Mouse (Mus musculus): ENCODE measurements at regions not wholly inside any gene's neighbourhood (a gene's known extent, or its start where the extent isn't known, plus 50 kb on each side); places are given as distances from the start of the nearest gene placed in this dataset.

DNA sequence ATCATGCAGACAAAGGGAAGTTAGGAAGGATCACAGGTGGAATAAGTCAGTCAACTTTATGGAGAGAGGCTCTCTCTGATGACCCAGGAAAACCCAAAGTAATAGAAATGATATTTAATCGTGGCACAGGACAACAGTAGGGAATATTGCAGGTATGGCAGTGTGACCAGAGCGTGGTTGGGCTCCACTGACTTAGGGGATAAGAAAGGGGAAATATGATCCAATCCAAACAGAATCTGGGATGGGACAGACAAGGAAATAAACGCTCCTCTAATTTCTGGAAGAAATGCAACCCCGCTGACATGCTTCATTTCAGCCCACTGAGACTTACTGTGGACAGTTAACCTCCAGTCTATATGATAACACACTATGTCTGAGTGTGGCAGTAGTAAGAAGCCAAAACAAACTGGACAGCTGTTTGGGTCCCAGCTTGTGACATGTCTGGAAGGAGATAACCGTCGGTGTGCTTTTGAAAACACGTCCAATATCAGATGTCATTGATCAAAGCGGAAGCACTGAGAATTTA is 400.0 kb downstream of the Rps24 start:
- TF ChIP-seq EP300 (IDR thresholded peaks at IDR 0.05; ENCODE audit: insufficient read depth, low read depth, low read length) (no peak), CTCF (IDR thresholded peaks at IDR 0.05; ENCODE audit: low read depth, low read length) (no peak)
